Mouse (Mus musculus): ENCODE data around the gene Cbfa2t2.

The Cbfa2t2 gene

GRCm38 (mm10) chr2:154426188-154426904 is 9.9 kb upstream of the Cbfa2t2 start:
- DNase-seq = no peak

GRCm38 (mm10) chr2:154426905-154427852 is 9.1 kb upstream of the Cbfa2t2 start:
- DNase-seq = no peak

GRCm38 (mm10) chr2:154427853-154428360 is 8.4 kb upstream of the Cbfa2t2 start:
- peak; percentile 33 for DNase-seq

GRCm38 (mm10) chr2:154430566-154430965 is 5.7 kb upstream of the Cbfa2t2 start:
- no peak for DNase-seq

- DNase-seq = no peak
Observed at GRCm38 (mm10) chr2:154432696-154433095, 3.6 kb upstream of the Cbfa2t2 start.

GRCm38 (mm10) chr2:154433391-154433790 is 2.9 kb upstream of the Cbfa2t2 start:
- DNase-seq = peak; percentile 77

- DNase-seq = peak; percentile 46
Observed at GRCm38 (mm10) chr2:154434690-154435089, 1.6 kb upstream of the Cbfa2t2 start.

- DNase-seq = peak; percentile 99
Observed at GRCm38 (mm10) chr2:154436076-154436457, 214 bp upstream of the Cbfa2t2 start.

GRCm38 (mm10) chr2:154437191-154437527 is 878 bp downstream of the Cbfa2t2 start:
- no peak for DNase-seq

GRCm38 (mm10) chr2:154440453-154440852 is 4.2 kb downstream of the Cbfa2t2 start:
- no peak for DNase-seq

GRCm38 (mm10) chr2:154447821-154448220 is 11.5 kb downstream of the Cbfa2t2 start:
- no peak for DNase-seq

- no peak for DNase-seq
Observed at GRCm38 (mm10) chr2:154448633-154449032, 12.4 kb downstream of the Cbfa2t2 start.

GRCm38 (mm10) chr2:154452951-154453350 is 16.7 kb downstream of the Cbfa2t2 start:
- peak; percentile 2 for DNase-seq

GRCm38 (mm10) chr2:154454099-154454498 is 17.8 kb downstream of the Cbfa2t2 start:
- DNase-seq = no peak

GRCm38 (mm10) chr2:154454605-154455004 is 18.3 kb downstream of the Cbfa2t2 start:
- no peak for DNase-seq

GRCm38 (mm10) chr2:154455776-154456175 is 19.5 kb downstream of the Cbfa2t2 start:
- DNase-seq = no peak

- no peak for DNase-seq
Observed at GRCm38 (mm10) chr2:154456621-154457020, 20.3 kb downstream of the Cbfa2t2 start.

GRCm38 (mm10) chr2:154459262-154459661 is 23.0 kb downstream of the Cbfa2t2 start:
- no peak for DNase-seq

GRCm38 (mm10) chr2:154459851-154460250 is 23.6 kb downstream of the Cbfa2t2 start:
- peak; percentile 85 for DNase-seq

- DNase-seq = no peak
Observed at GRCm38 (mm10) chr2:154463621-154464198, 27.4 kb downstream of the Cbfa2t2 start.

- no peak for DNase-seq
Observed at GRCm38 (mm10) chr2:154465914-154466335, 29.6 kb downstream of the Cbfa2t2 start.

- no peak for DNase-seq
Observed at GRCm38 (mm10) chr2:154467139-154467538, 30.9 kb downstream of the Cbfa2t2 start.

All from cerebellum, adult 11-12 months (tissue).